Mouse (Mus musculus): ENCODE measurements around the gene Abcb10.
"Not testable (repeated sequence)": the region's sequence is repeated elsewhere in the genome, so short reads cannot be mapped to it uniquely, and the experiment has no call there.

The Abcb10 gene

GRCm38 (mm10) chr8:123982291-123982793 lies 580 bp downstream of the Abcb10 start:
- intact Hi-C loops (cut with DNase I): loop anchor here (5.0 kb wide), 1 partner anchor 35 kb away; no protein-coding TSS in a partner anchor

- intact Hi-C loops (cut with DNase I): loop anchor here (5.0 kb wide), 1 partner anchor 36 kb away; no protein-coding TSS in a partner anchor
Observed at GRCm38 (mm10) chr8:123981674-123982073, 1.2 kb downstream of the Abcb10 start.

- intact Hi-C loops (cut with DNase I): loop anchor here (5.0 kb wide), 1 partner anchor 37 kb away; no protein-coding TSS in a partner anchor
Observed at GRCm38 (mm10) chr8:123980239-123980638, 2.7 kb downstream of the Abcb10 start.

- intact Hi-C loops (cut with DNase I): no loop called here
Observed at GRCm38 (mm10) chr8:123978926-123979325, 4.0 kb downstream of the Abcb10 start.

- intact Hi-C loops (cut with DNase I): no loop called here
Observed at GRCm38 (mm10) chr8:123978166-123978838, 4.6 kb downstream of the Abcb10 start.

GRCm38 (mm10) chr8:123977499-123977898 lies 5.4 kb downstream of the Abcb10 start:
- intact Hi-C loops (cut with DNase I): no loop called here

- intact Hi-C loops (cut with DNase I): no loop called here
Observed at GRCm38 (mm10) chr8:123973495-123973894, 9.4 kb downstream of the Abcb10 start.

- intact Hi-C loops (cut with DNase I): no loop called here
Observed at GRCm38 (mm10) chr8:123966896-123967295, 16.0 kb downstream of the Abcb10 start.

- intact Hi-C loops (cut with DNase I): no loop called here
Observed at GRCm38 (mm10) chr8:123961371-123961770, 21.6 kb downstream of the Abcb10 start.

GRCm38 (mm10) chr8:123960556-123960955 lies 22.4 kb downstream of the Abcb10 start:
- intact Hi-C loops (cut with DNase I): not testable (repeated sequence)

GRCm38 (mm10) chr8:123960056-123960455 lies 22.9 kb downstream of the Abcb10 start:
- intact Hi-C loops (cut with DNase I): no loop called here

GRCm38 (mm10) chr8:123959473-123959872 lies 23.4 kb downstream of the Abcb10 start:
- intact Hi-C loops (cut with DNase I): no loop called here

GRCm38 (mm10) chr8:123958130-123958529 lies 24.8 kb downstream of the Abcb10 start:
- intact Hi-C loops (cut with DNase I): no loop called here

- intact Hi-C loops (cut with DNase I): no loop called here
Observed at GRCm38 (mm10) chr8:123954246-123954645, 28.7 kb downstream of the Abcb10 start.

GRCm38 (mm10) chr8:123953686-123954085 lies 29.2 kb downstream of the Abcb10 start:
- intact Hi-C loops (cut with DNase I): no loop called here

- intact Hi-C loops (cut with DNase I): no loop called here
Observed at GRCm38 (mm10) chr8:123950077-123950802, 32.7 kb downstream of the Abcb10 start.

GRCm38 (mm10) chr8:123949686-123949986 lies 33.3 kb downstream of the Abcb10 start:
- intact Hi-C loops (cut with DNase I): no loop called here

GRCm38 (mm10) chr8:123948942-123949685 lies 33.8 kb downstream of the Abcb10 start, which contains the start of gene Nup133:
TSS of gene Nup133 (minus strand) at chr8:123949265.
- intact Hi-C loops (cut with DNase I): no loop called here

- intact Hi-C loops (cut with DNase I): loop anchor here (10.0 kb wide), 3 partner anchors 106 to 416 kb away; no protein-coding TSS in a partner anchor
Observed at GRCm38 (mm10) chr8:123929026-123929425, 53.9 kb downstream of the Abcb10 start.

- intact Hi-C loops (cut with DNase I): loop anchor here (10.0 kb wide), 3 partner anchors 109 to 419 kb away; no protein-coding TSS in a partner anchor
Observed at GRCm38 (mm10) chr8:123925671-123926070, 57.3 kb downstream of the Abcb10 start.

GRCm38 (mm10) chr8:123924719-123925118 lies 58.2 kb downstream of the Abcb10 start:
- intact Hi-C loops (cut with DNase I): loop anchor here (10.0 kb wide), 3 partner anchors 110 to 420 kb away; no protein-coding TSS in a partner anchor

Data from adrenal gland (tissue).